Mouse (Mus musculus) testis, adult 2 months (tissue): ENCODE measurements around the gene Olfr622. TPM values are rescaled to one million over a fixed set of nuclear protein-coding genes. Genes with fewer than 3 reads are reported as not detected.

Source experiments
- H3K27ac ChIP-seq: fragments of 200-500 bp; 2 replicates; pipeline ENCODE4 v1.5.1; 2012; ENCODE audit warnings: low read depth, low read length; ENCODE audit not compliant: control insufficient read depth, insufficient read depth
- H3K27me3 ChIP-seq: fragments of 200-500 bp; 2 replicates; pipeline ENCODE4 v1.6.1; 2012; ENCODE audit warnings: mild to moderate bottlenecking, low read length, moderate library complexity; ENCODE audit not compliant: control insufficient read depth, insufficient read depth
- H3K36me3 ChIP-seq: fragments of 200-500 bp; 2 replicates; pipeline ENCODE4 v1.6.1; 2012; ENCODE audit warnings: mild to moderate bottlenecking, low read length; ENCODE audit not compliant: control insufficient read depth, insufficient read depth
- H3K4me1 ChIP-seq: fragments of 200-500 bp; 2 replicates; pipeline ENCODE4 v1.6.1; 2012; ENCODE audit warnings: low read length; ENCODE audit not compliant: control insufficient read depth, insufficient read depth
- H3K4me3 ChIP-seq: fragments of 200-500 bp; 2 replicates; pipeline ENCODE4 v1.5.1; 2012; ENCODE audit warnings: low read depth, mild to moderate bottlenecking, low read length, moderate library complexity, mixed read lengths; ENCODE audit not compliant: control insufficient read depth
- CTCF ChIP-seq: fragments of 200-500 bp; IDR thresholded peaks from 2 replicates; pipeline ENCODE4 v1.5.1; 2012; ENCODE audit warnings: low read depth, mild to moderate bottlenecking, inconsistent platforms, low read length, moderate library complexity; ENCODE audit not compliant: control insufficient read depth, insufficient read depth, insufficient replicate concordance
- POLR2A ChIP-seq: fragments of 200-500 bp; IDR thresholded peaks from 2 replicates; pipeline ENCODE4 v1.6.1; 2012; ENCODE audit warnings: low read depth, mild to moderate bottlenecking, inconsistent platforms, low read length, moderate library complexity; ENCODE audit not compliant: control insufficient read depth
- polyA plus RNA-seq: library from polyadenylated mRNA; depleted of rRNA; stranded (reverse); fragments of >200 nt; gene quantifications from 2 replicates; pipeline ENCODE4 v1.2.3, GENCODE M21; 2012; rRNA removed

Gene Olfr622
- polyA plus RNA-seq, 1 experiment, result not detected

DNA sequence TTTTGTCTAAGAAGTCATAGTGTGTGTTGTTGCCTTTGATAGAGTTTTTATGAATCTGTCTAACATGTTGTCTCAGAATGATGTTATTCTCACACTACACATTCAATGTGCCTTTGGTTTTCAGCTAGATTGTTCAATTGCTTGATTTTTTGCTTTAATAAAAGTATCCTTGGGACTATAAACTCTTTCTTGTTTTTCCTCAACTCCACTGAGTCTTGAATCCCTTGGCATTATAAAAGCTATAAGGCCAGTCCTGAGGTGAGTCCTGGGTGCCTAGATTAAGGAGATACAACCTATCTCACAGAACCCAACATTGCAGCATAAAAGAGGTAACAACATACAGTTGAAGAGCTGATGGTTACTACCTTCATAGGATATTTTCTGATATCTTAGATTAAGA lies 42.2 kb downstream of the Olfr622 start, which contains the start of gene Olfr619:
TSS of gene Olfr619 (plus strand) at position 301 of the 400 bp plus-strand sequence.
- TF ChIP-seq CTCF, result no peak
- TF ChIP-seq POLR2A, result no peak
- Histone ChIP-seq H3K27ac (no peak within 1 kb of the TSS), H3K36me3 (no peaks in the 10 kb centered on the region), H3K27me3 (no peaks in the 10 kb centered on the region), H3K4me3 (no peak within 1 kb of the TSS), H3K4me1 (no peaks in the 10 kb centered on the region)

DNA sequence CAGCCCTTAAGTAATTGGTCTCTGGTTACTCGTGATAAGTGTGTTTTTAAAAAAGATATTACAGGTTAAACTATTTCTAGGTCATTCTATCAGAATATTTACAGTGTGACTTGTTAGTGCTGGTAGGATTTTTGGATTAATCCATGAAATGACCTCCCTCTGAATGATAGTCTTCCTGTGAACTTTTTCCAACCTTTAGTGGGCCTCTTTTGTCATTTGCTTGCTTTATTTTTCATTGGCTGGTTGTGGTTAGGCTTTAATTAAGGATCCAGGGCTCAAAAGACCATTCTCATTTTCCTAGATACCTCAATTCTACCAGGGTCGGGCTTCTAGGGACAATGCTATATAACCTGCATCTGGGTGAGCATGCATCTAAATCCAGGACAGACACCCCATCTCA lies 52.7 kb downstream of the Olfr622 start, which contains the start of gene Olfr618:
TSS of gene Olfr618 (plus strand) at position 301 of the 400 bp plus-strand sequence.
- Histone ChIP-seq H3K27me3 (no peaks in the 10 kb centered on the region), H3K4me1 (no peaks in the 10 kb centered on the region), H3K27ac (no peak within 1 kb of the TSS), H3K36me3 (no peaks in the 10 kb centered on the region), H3K4me3 (no peak within 1 kb of the TSS)
- TF ChIP-seq CTCF, result no peak
- TF ChIP-seq POLR2A, result no peak

Other genes with a start within 250 kb of the Olfr622 start
- not detected in 2 replicates for gene Usp17lc, start 227.6 kb downstream of the Olfr622 start, polyA plus RNA-seq
- not detected in 2 replicates for gene Olfr605, start 197.3 kb downstream of the Olfr622 start, polyA plus RNA-seq
- not detected in 2 replicates for gene Olfr606, start 193.7 kb downstream of the Olfr622 start, polyA plus RNA-seq
- not detected in 2 replicates for gene Olfr607, start 178.6 kb downstream of the Olfr622 start, polyA plus RNA-seq
- gene Olfr608, start 172.8 kb downstream of the Olfr622 start, polyA plus RNA-seq, result not detected in 2 replicates
- gene Olfr609, start 144.6 kb downstream of the Olfr622 start, polyA plus RNA-seq, result not detected in 2 replicates
- 0.14 TPM in 1 of 2 replicates, not detected in the other for gene Olfr610, start 130.6 kb downstream of the Olfr622 start, polyA plus RNA-seq
- gene Olfr611, start 121.9 kb downstream of the Olfr622 start, polyA plus RNA-seq, result 0.15 TPM in 1 of 2 replicates, not detected in the other
- not detected in 2 replicates for gene Olfr612, start 100.0 kb downstream of the Olfr622 start, polyA plus RNA-seq
- gene Olfr613, start 94.6 kb downstream of the Olfr622 start, polyA plus RNA-seq, result not detected in 2 replicates
- gene Olfr615, start 86.6 kb downstream of the Olfr622 start, polyA plus RNA-seq, result not detected in 2 replicates
- gene Olfr616, start 73.6 kb downstream of the Olfr622 start, polyA plus RNA-seq, result 0.22 and 0.25 TPM in 2 replicates
- not detected in 2 replicates for gene Olfr617, start 69.6 kb downstream of the Olfr622 start, polyA plus RNA-seq
- not detected in 2 replicates for gene Olfr618, start 52.6 kb downstream of the Olfr622 start, polyA plus RNA-seq
- gene Olfr619, start 42.1 kb downstream of the Olfr622 start, polyA plus RNA-seq, result not detected in 2 replicates
- not detected in 2 replicates for gene Olfr620, start 30.2 kb downstream of the Olfr622 start, polyA plus RNA-seq
- gene Olfr623, start 21.0 kb upstream of the Olfr622 start, polyA plus RNA-seq, result not detected in 2 replicates
- gene Olfr624, start 28.5 kb upstream of the Olfr622 start, polyA plus RNA-seq, result 0.02 TPM in 1 of 2 replicates, not detected in the other
- not detected in 2 replicates for gene Olfr625-ps1, start 40.0 kb upstream of the Olfr622 start, polyA plus RNA-seq
- not detected in 2 replicates for gene Olfr243, start 72.0 kb upstream of the Olfr622 start, polyA plus RNA-seq
- gene Olfr628, start 87.7 kb upstream of the Olfr622 start, polyA plus RNA-seq, result not detected in 2 replicates
- gene Olfr629, start 102.2 kb upstream of the Olfr622 start, polyA plus RNA-seq, result not detected in 2 replicates
- gene Olfr630, start 114.6 kb upstream of the Olfr622 start, polyA plus RNA-seq, result not detected in 2 replicates
- not detected in 2 replicates for gene Olfr69, start 128.9 kb upstream of the Olfr622 start, polyA plus RNA-seq
- not detected in 2 replicates for gene Olfr68, start 137.0 kb upstream of the Olfr622 start, polyA plus RNA-seq
- gene Olfr67, start 149.1 kb upstream of the Olfr622 start, polyA plus RNA-seq, result not detected in 2 replicates
- gene Hbb-bt, start 171.3 kb upstream of the Olfr622 start, polyA plus RNA-seq, result 8.1 and 11.1 TPM in 2 replicates
- gene Hbb-bs, start 185.4 kb upstream of the Olfr622 start, polyA plus RNA-seq, result 78.9 and 88.8 TPM in 2 replicates
- not detected in 2 replicates for gene Hbb-bh2, start 197.8 kb upstream of the Olfr622 start, polyA plus RNA-seq
- gene Hbb-bh1, start 200.5 kb upstream of the Olfr622 start, polyA plus RNA-seq, result not detected in 2 replicates
- gene Hbb-y, start 210.5 kb upstream of the Olfr622 start, polyA plus RNA-seq, result 0.19 and 0.26 TPM in 2 replicates
- not detected in 2 replicates for gene Olfr66, start 243.6 kb upstream of the Olfr622 start, polyA plus RNA-seq